Mouse (Mus musculus) lung, postnatal 0 days (tissue): ENCODE measurements around the gene Catsperd.

Experiments
- CTCF ChIP-seq: IDR thresholded peaks from 2 replicates; pipeline ENCODE4 v1.5.1; 2016; ENCODE audit warnings: antibody characterized with exemption, mild to moderate bottlenecking
- EP300 ChIP-seq: IDR thresholded peaks from 2 replicates; pipeline ENCODE4 v1.6.1; 2016; ENCODE audit warnings: antibody characterized with exemption, mild to moderate bottlenecking, control low read depth

- no peak for TF ChIP-seq CTCF
- no peak for TF ChIP-seq EP300
Observed at GRCm38 (mm10) chr17:56654771-56655170, 26.8 kb downstream of the Catsperd start.
